Mouse (Mus musculus) yolk sac, embryonic 10.5 days (tissue): ENCODE results near the gene Fcho1.
"Not testable (repeated sequence)": the region's sequence is repeated elsewhere in the genome, so short reads cannot be mapped to it uniquely, and the experiment has no call there.

Experiments used
- DNase-seq: peaks from one replicate; pipeline ENCODE4 v3.0.0-alpha.2; 2017; ENCODE audit warnings: low spot score

Gene Fcho1

GRCm38 (mm10) chr8:71718252-71718651, 7.3 kb downstream of the Fcho1 start:
- no peak for DNase-seq

GRCm38 (mm10) chr8:71717096-71717495, 8.4 kb downstream of the Fcho1 start:
- DNase-seq = no peak

- no peak for DNase-seq
Observed at GRCm38 (mm10) chr8:71716561-71717053, 8.9 kb downstream of the Fcho1 start.

GRCm38 (mm10) chr8:71715531-71715930, 10.0 kb downstream of the Fcho1 start:
- no peak for DNase-seq

- DNase-seq = no peak
Observed at GRCm38 (mm10) chr8:71711574-71711973, 13.9 kb downstream of the Fcho1 start.

GRCm38 (mm10) chr8:71709800-71710446, 15.6 kb downstream of the Fcho1 start:
- DNase-seq = peak; percentile 80

GRCm38 (mm10) chr8:71709134-71709799, 16.2 kb downstream of the Fcho1 start:
- no peak for DNase-seq

GRCm38 (mm10) chr8:71707874-71708273, 17.6 kb downstream of the Fcho1 start:
- DNase-seq = no peak

- not testable (repeated sequence) for DNase-seq
Observed at GRCm38 (mm10) chr8:71703400-71703799, 22.1 kb downstream of the Fcho1 start.

- no peak for DNase-seq
Observed at GRCm38 (mm10) chr8:71702923-71703322, 22.6 kb downstream of the Fcho1 start.

GRCm38 (mm10) chr8:71702087-71702432, 23.5 kb downstream of the Fcho1 start:
- DNase-seq = no peak

GRCm38 (mm10) chr8:71701414-71702086, 24.0 kb downstream of the Fcho1 start, which contains the start of gene B3gnt3:
Gene B3gnt3, minus strand, starts transcription at chr8:71701789.
- peak; percentile 79 for DNase-seq

GRCm38 (mm10) chr8:71700493-71701269, 24.8 kb downstream of the Fcho1 start:
- DNase-seq = peak; percentile 23

- not testable (repeated sequence) for DNase-seq
Observed at GRCm38 (mm10) chr8:71695456-71695855, 30.1 kb downstream of the Fcho1 start.

GRCm38 (mm10) chr8:71693166-71694041, 32.1 kb downstream of the Fcho1 start:
- no peak for DNase-seq

GRCm38 (mm10) chr8:71692509-71692908, 33.0 kb downstream of the Fcho1 start:
- no peak for DNase-seq

GRCm38 (mm10) chr8:71689028-71689427, 36.5 kb downstream of the Fcho1 start, which contains the start of gene Insl3:
Gene Insl3, plus strand, starts transcription at chr8:71689214.
- DNase-seq = no peak

- DNase-seq = no peak
Observed at GRCm38 (mm10) chr8:71687616-71688015, 37.9 kb downstream of the Fcho1 start.

- DNase-seq = peak; percentile 56
Observed at GRCm38 (mm10) chr8:71686143-71686734, 39.3 kb downstream of the Fcho1 start.

GRCm38 (mm10) chr8:71685573-71685972, 39.9 kb downstream of the Fcho1 start:
- no peak for DNase-seq

- DNase-seq = no peak
Observed at GRCm38 (mm10) chr8:71684701-71685100, 40.8 kb downstream of the Fcho1 start.
